Mouse (Mus musculus) R1 (cell line): ENCODE results near the gene Edc4.
"Not testable (repeated sequence)": the region's sequence is repeated elsewhere in the genome, so short reads cannot be mapped to it uniquely, and the experiment has no call there.

ENCODE experiments used
- DNase-seq: peaks from one replicate; pipeline ENCODE4 v3.0.0-alpha.2; 2018; ENCODE audit warnings: low read depth, low spot score

Edc4 gene

GRCm38 (mm10) chr8:105880754-105881520, at the start of gene Edc4:
Gene Edc4 (plus strand): TSS chr8:105880881.
- DNase-seq = peak; percentile 91

GRCm38 (mm10) chr8:105833740-105834139, 46.9 kb upstream of the Edc4 start:
- DNase-seq = not testable (repeated sequence)

DNA sequence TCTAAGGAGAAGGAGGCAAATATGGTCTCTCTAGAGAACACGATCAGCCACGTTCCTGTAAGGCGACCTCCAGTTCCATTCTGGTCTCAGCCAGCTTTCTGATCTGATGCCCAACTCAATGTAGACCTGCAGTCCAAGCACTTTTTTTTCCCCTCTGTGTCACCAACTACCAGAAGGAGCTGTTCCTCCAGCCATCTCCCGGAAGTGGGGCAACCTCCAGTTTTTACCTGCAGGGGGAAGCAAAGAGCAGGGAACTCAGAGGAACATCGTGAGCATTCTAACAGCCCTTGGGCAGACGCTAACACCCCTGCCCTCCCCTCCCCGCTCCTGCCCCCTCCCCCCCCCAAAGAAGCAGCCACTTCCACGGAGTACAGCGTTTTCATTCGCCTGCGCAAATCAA, 45.4 kb upstream of the Edc4 start:
- peak; percentile 81 for DNase-seq

GRCm38 (mm10) chr8:105836991-105837390, 43.7 kb upstream of the Edc4 start:
- no peak for DNase-seq

- no peak for DNase-seq
Measured at GRCm38 (mm10) chr8:105839209-105839608, 41.5 kb upstream of the Edc4 start.

DNA sequence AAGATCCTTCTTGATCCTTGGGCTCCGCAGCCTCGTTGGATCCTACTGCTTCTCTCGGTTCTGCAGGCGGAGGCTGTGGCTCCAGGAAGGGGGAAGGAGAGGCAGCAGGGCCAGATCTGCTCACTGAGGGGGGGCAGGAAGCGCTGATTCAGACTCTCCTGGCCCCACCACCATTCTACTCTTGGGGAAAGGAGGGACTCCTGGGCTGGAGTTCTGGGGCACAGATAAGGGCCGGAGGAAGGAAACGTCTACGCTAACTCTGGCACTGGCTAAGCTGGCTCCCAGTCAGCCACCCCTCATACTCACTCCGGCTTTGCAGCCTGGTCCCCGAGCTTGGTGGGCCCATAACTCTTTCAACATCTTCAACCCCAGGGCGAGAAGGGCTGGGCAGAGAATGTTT, 34.0 kb upstream of the Edc4 start:
- no peak for DNase-seq

DNA sequence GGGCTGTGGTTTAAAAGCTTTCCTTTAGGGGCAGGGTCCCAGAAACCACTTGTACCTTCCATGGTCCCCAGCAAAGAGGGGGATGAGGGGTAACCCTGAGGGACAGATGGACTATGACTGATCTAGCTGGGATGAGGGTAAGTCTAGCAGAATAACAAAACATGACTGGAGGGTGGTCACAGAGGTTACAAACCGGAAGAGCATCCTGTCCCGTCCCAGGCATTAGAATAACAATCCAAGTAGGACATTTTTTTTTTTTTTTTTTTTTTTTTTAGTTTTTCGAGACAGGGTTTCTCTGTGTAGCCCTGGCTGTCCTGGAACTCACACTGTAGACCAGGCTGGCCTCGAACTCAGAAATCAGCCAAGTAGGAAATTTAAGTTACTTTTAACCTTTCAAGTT, 30.7 kb upstream of the Edc4 start:
- no peak for DNase-seq

GRCm38 (mm10) chr8:105850611-105851010, 30.1 kb upstream of the Edc4 start:
- peak; percentile 70 for DNase-seq

- peak; percentile 98 for DNase-seq
Measured at GRCm38 (mm10) chr8:105851651-105852143, 29.0 kb upstream of the Edc4 start.

GRCm38 (mm10) chr8:105852146-105852729, 28.4 kb upstream of the Edc4 start:
- peak; percentile 49 for DNase-seq

DNA sequence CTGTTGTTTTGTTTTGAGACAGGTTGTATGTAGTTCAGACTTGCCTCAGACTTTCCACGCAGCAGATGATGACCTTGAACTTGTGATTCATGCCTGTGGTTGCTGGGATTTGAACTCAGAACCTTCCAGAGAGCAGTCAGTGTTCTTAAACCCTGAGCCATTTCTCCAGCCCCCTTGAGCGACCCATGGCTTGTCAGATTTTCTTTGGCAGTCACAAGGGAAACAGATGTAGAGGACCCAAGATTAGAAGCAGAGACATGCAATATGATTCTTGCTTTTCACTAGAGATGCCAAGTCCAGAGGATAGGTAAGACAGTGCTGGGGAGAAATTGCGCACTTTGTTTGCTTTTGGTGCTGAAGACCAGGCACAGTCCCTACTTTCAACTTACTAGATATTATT, 27.5 kb upstream of the Edc4 start, which contains the start of gene Cenpt:
Gene Cenpt, minus strand, starts transcription at position 101 of the 400 bp plus-strand sequence.
- no peak for DNase-seq

- DNase-seq = no peak
Measured at GRCm38 (mm10) chr8:105854303-105854702, 26.4 kb upstream of the Edc4 start.

GRCm38 (mm10) chr8:105854715-105855216, 25.9 kb upstream of the Edc4 start, which contains the start of gene Thap11:
Gene Thap11 (plus strand): TSS chr8:105855132.
- peak; percentile 96 for DNase-seq

DNA sequence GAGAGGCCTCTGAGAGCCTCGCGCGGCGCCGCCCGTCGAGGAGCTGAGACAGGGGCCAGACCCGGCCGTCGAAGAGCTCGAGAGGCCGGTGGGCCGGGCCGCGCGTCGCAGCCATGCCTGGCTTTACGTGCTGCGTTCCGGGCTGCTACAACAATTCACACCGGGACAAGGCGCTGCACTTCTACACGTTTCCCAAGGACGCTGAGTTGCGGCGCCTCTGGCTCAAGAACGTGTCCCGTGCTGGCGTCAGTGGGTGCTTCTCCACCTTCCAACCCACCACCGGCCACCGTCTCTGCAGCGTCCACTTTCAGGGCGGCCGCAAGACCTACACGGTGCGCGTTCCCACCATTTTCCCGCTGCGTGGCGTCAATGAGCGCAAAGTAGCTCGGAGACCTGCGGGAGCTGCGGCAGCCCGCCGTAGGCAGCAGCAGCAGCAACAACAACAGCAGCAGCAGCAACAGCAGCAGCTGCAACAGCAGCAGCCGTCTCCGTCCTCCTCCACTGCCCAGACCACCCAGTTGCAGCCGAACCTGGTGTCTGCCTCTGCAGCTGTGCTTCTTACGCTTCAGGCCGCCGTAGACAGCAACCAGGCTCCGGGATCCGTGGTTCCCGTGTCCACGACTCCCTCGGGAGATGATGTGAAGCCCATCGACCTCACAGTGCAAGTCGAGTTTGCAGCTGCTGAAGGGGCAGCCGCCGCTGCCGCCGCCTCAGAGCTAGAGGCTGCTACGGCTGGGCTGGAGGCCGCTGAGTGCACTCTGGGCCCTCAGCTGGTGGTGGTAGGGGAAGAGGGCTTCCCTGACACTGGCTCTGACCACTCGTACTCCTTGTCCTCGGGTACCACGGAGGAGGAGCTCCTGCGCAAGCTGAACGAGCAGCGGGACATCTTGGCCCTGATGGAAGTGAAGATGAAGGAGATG, 25.2 kb upstream of the Edc4 start:
- DNase-seq = no peak

GRCm38 (mm10) chr8:105856168-105856835, 24.4 kb upstream of the Edc4 start:
- no peak for DNase-seq

- DNase-seq = no peak
Measured at GRCm38 (mm10) chr8:105858495-105858894, 22.2 kb upstream of the Edc4 start.

DNA sequence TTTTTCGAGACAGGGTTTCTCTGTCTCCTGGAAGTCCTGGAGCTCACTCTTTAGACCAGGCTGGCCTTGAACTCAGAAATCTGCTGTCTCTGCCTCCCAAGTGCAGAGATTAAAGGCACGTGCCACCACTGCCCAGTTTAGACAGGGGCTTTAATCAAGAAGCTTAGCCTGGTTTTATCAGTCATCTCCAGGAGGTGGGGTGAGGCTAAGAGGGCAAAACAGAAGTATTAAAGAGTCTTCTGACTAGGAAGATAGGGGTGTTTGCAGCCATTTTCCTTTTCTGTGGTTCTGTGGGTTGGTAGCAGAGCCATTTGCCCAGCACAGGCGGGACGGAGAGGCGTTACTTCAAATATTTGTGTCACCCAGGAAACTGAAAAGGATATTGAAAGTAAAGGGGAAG, 21.4 kb upstream of the Edc4 start:
- no peak for DNase-seq

- peak; percentile 100 for DNase-seq
Measured at GRCm38 (mm10) chr8:105860143-105860981, 20.3 kb upstream of the Edc4 start, which contains the start of gene Nutf2. Gene Nutf2 (plus strand): TSS chr8:105860580.

DNA sequence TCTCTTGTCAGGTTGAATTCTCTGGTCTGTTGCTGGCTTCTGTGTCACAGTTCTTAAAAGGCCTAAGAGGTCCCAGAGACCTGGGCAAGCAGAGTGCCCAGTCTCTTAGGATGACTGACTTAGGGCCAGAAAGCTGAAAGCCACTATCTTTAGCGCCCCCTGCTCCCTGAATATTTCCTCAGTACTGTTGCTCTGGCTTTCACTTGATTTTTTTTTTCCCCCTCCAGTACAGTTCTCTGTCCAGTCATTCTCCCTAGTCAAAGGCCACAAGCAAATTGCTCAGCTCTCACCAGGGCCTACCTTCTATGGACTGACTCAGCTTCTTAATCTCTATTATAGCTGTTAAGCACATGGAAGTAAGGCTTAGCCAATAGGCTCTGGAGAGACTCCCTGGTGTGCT, 18.7 kb upstream of the Edc4 start:
- DNase-seq = peak; percentile 57
